Mouse (Mus musculus) C2C12 (cell line): ENCODE results near the gene Crisp3.
"Not testable (repeated sequence)": the region's sequence is repeated elsewhere in the genome, so short reads cannot be mapped to it uniquely, and the experiment has no call there.

Experiments used
- CTCF ChIP-seq: IDR thresholded peaks from one replicate; pipeline ENCODE4 v1.5.1; 2011; ENCODE audit not compliant: control insufficient read depth, insufficient read depth, insufficient read length
- MYOD1 ChIP-seq: IDR thresholded peaks from one replicate; pipeline ENCODE4 v1.6.1; 2011; ENCODE audit warnings: low read depth; ENCODE audit not compliant: control insufficient read depth, insufficient read length
- MYOG ChIP-seq: IDR thresholded peaks from one replicate; pipeline ENCODE4 v1.6.1; 2011; ENCODE audit not compliant: control insufficient read depth, insufficient read length; ENCODE audit errors: extremely low read depth

- not testable (repeated sequence) for TF ChIP-seq CTCF, MYOD1, MYOG
These were observed 40.3 kb downstream of the Crisp3 start for GRCm38 (mm10) chr17:40201803-40202202.
